Mouse (Mus musculus): ENCODE measurements at regions not wholly inside any gene's neighbourhood (a gene's known extent, or its start where the extent isn't known, plus 50 kb on each side); places are given as distances from the start of the nearest gene placed in this dataset.
A peak's percentile ranks its signal among the peaks of the same experiment; 100 is the strongest.

DNA sequence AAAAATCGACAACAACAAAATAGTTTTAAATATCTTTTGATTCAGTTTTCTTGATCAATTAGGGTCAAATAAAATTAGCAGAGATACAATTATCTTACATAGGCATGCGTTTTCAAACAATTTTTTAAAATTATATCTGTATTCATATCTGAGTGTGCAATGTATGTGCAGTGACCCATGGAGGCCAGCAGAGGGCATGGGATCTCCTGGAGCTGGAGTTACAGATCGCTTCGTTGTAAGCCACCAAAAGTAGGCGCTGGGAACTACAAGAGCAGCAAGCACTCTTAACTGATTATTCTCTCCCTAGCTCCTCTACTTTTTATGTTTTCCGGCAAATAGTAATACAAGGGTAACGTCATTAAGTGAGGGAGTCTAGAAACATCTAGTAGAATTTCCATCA is 97.5 kb upstream of the Ppm1h start:
- no peaks in the 10 kb centered on the region for H3K36me3 ChIP-seq (ENCODE audit: inconsistent target)
- WGBS (ENCODE audit: missing documents): 94% methylated on average over 5 of the region's 7 CpGs
- no peak overlapping the region for H3K27ac ChIP-seq
- H3K79me2 ChIP-seq (ENCODE audit: inconsistent target): no peaks in the 10 kb centered on the region
- no peak overlapping the region for H3K4me3 ChIP-seq (ENCODE audit: inconsistent target)

DNA sequence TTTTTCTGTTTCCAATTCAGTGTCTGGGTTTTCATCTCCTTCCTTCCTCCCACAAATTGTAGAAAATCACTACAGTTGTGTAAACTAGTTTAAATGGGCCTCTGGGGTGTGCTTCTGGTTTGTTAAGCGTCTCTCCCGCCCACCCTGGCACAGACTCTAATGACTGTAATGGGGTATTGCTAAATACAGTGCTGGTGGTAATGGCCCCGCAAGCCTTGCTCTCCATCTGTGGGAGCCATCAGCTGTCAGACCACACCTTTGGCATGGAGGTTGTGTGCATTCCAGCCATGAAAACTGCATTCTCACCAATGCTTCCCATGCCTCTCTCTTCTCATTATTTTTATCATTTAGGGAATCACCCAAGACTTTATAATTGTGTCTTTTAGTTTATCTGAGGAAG is 91.0 kb upstream of the Ppm1h start:
- WGBS (ENCODE audit: missing documents): 78% methylated on average over 3 of the region's 3 CpGs
- no peak overlapping the region for H3K4me3 ChIP-seq (ENCODE audit: inconsistent target)
- no peaks in the 10 kb centered on the region for H3K79me2 ChIP-seq (ENCODE audit: inconsistent target)
- no peak overlapping the region for H3K27ac ChIP-seq
- no peaks in the 10 kb centered on the region for H3K36me3 ChIP-seq (ENCODE audit: inconsistent target)

DNA sequence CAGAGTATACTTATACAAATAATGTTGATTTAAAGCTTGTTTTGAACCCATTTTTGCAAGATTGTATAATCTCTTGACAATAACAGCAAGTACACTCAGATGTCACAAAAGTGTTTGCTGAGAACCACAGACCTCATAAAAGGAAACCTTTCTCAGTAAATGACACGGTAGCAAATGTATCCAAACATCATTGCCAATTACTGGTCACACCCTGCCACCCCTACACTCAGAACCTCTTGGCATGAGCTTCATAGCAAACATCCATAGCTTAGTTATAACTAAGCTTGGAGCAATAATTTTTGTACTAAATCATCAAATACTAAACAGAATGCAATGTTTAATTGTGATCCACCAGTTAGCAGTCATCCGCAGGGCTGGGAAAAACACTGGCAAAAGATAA is 79.1 kb upstream of the Ppm1h start:
- Histone ChIP-seq H3K27ac (no peak overlapping the region), H3K79me2 (ENCODE audit: inconsistent target) (no peaks in the 10 kb centered on the region), H3K4me3 (ENCODE audit: inconsistent target) (no peak overlapping the region), H3K36me3 (ENCODE audit: inconsistent target) (no peaks in the 10 kb centered on the region)
- WGBS (ENCODE audit: missing documents): 94% methylated on average over 2 of the region's 2 CpGs

DNA sequence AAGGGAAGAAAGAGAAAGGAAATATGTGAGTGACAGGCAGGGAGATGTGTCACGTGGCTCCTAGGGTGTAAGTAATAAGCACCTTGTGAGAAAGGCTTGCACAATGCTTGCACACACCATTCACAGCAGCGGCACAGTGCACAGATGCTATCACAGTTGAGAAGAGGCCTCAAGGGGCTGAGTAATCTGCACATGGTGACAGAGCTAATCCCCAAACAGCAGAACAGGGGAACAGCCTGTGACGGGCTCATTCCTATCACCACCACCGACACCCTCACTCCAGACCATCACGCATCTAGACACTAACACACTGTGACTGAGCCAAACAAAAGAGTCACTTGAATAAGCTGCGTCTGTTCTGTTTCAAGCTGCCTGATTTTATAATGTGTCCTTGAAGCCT is 76.2 kb upstream of the Ppm1h start:
- WGBS (ENCODE audit: missing documents): 79% methylated on average over 5 of the region's 6 CpGs
- no peaks in the 10 kb centered on the region for H3K79me2 ChIP-seq (ENCODE audit: inconsistent target)
- no peaks in the 10 kb centered on the region for H3K36me3 ChIP-seq (ENCODE audit: inconsistent target)
- no peak overlapping the region for H3K4me3 ChIP-seq (ENCODE audit: inconsistent target)
- H3K27ac ChIP-seq: no peak overlapping the region

DNA sequence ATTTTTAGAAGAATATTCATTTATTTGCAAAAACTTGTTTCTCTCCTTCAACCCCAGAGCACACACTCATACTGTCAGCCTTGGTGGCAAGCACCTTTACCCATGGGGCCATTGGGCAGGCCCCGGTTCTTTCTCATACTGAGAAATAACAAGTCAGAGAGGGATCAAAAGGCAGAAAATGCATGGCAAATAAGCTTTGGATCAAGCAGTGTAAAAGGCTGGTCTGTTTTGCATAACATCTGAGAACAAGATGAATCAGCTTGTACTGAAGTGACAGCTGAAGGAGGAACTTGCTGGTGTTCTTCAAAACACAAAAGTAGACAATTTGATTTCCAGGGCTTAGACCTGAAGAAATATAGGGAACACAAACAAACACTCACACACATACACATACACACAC is 74.6 kb upstream of the Ppm1h start:
- Histone ChIP-seq H3K4me3 (ENCODE audit: inconsistent target) (no peak overlapping the region), H3K36me3 (ENCODE audit: inconsistent target) (no peaks in the 10 kb centered on the region), H3K79me2 (ENCODE audit: inconsistent target) (no peaks in the 10 kb centered on the region), H3K27ac (no peak overlapping the region)
- WGBS (ENCODE audit: missing documents): 79% methylated on average over 1 of the region's 1 CpGs

DNA sequence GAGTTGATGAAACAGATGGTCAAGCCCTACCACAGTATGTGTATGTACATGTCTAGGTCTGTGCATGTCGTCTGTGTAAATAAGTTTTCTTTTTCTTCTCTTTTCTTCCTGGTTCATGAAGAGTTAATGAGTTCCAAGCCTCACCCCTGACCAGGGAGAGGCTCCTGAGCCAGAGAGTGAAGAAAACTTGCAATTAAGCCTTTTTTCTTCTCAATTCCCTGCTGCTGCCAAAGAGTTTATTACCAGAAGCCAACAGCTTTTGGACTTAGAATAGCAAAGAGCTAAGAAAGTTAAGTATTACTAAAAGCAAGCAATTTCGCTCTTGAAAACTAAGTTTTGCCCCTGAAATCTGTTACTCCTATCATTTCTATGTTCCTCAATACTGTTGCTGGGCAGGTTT is 65.3 kb upstream of the Ppm1h start:
- Histone ChIP-seq H3K4me3 (ENCODE audit: inconsistent target) (no peak overlapping the region), H3K27ac (no peak overlapping the region), H3K36me3 (ENCODE audit: inconsistent target) (no peaks in the 10 kb centered on the region), H3K79me2 (ENCODE audit: inconsistent target) (no peaks in the 10 kb centered on the region)
- 80% methylated on average over 2 of the region's 2 CpGs for WGBS (ENCODE audit: missing documents)

DNA sequence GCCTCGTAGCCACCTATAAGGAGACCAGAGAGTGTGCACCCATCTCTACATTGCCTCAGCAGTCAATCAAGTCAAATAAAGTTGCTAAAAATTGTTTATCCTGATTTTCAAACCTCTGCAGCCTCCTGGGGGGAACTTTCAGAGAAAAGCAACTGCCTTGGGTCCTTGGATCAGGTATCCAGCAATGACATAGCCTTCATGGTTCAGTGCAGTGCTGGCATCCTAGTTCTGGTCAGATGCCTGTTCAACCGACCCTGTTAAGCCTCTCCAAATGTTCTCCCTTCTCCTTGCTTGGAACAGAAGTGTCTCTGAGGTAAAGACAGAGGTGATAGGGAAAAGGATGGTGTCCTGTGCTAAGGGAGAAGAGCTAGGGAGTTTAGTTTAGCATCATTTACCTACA is 64.7 kb upstream of the Ppm1h start:
- H3K27ac ChIP-seq: no peak overlapping the region
- 85% methylated on average over 2 of the region's 2 CpGs for WGBS (ENCODE audit: missing documents)
- no peaks in the 10 kb centered on the region for H3K79me2 ChIP-seq (ENCODE audit: inconsistent target)
- H3K4me3 ChIP-seq (ENCODE audit: inconsistent target): no peak overlapping the region
- H3K36me3 ChIP-seq (ENCODE audit: inconsistent target): no peaks in the 10 kb centered on the region

DNA sequence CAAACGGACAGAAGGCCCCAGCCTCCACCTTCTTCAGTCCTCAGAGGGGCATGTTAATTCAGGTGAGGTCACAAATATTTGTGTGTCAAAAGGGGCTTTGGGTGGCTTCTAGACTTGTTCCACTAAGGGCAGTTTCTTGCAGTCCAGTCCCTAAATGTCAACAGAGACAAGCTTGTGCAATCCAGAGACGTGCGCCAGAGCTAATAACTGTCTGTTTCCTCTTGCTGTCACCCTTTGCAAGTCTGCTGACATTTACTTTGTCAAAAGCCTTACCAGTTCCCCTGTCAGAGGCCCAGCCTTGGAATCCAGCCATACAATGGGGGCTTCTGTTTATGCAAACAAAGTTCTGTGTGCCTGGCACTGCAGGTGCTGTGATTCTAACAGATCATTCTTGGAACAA is 63.8 kb upstream of the Ppm1h start:
- Histone ChIP-seq H3K27ac (0 out of 2 replicates have a peak overlapping the region, but pooled peaks have one; percentile 24), H3K36me3 (ENCODE audit: inconsistent target) (no peaks in the 10 kb centered on the region), H3K79me2 (ENCODE audit: inconsistent target) (no peaks in the 10 kb centered on the region), H3K4me3 (ENCODE audit: inconsistent target) (no peak overlapping the region)
- 23% methylated on average over 3 of the region's 3 CpGs for WGBS (ENCODE audit: missing documents)

DNA sequence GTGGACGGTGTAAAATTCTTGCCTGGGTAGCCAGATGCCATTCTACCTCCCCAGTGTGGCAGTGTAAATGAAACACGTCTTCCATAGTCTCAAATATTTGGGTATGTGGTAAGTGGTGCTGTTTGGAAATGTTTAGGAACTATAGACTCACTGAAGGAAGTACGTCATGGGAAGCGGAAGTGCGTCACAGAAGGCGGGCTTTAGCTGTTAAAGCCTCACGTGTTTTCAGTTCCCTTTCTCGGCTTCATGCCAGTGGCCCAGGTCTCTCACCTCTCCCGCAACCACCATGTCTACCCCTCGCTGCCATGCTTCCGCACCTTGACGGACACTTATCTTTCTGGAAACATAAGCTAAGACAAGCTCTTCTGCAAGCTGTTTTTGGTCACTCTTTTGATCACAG is 62.9 kb upstream of the Ppm1h start:
- WGBS (ENCODE audit: missing documents): 78% methylated on average over 12 of the region's 12 CpGs
- no peaks in the 10 kb centered on the region for H3K36me3 ChIP-seq (ENCODE audit: inconsistent target)
- H3K79me2 ChIP-seq (ENCODE audit: inconsistent target): no peaks in the 10 kb centered on the region
- H3K4me3 ChIP-seq (ENCODE audit: inconsistent target): no peak overlapping the region
- no peak overlapping the region for H3K27ac ChIP-seq

DNA sequence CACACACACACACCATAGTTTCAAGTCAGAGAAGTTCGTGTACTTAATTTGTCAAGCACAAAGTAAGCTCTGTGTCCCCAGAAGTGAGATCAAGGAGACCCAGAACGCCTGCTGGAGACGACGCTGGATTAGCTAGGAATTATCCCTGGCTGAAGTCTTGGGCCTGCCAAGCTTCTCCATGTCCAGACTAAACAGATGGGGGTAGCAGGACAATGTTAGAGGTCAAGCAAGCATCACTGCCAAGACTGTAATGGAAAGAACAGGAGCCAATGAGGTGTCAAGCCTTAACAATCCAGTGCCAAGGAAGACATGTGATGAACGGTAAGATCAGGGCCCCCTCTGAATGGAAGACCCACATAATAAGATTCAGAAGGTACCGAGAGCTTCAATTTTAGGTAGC is 62.2 kb upstream of the Ppm1h start:
- H3K36me3 ChIP-seq (ENCODE audit: inconsistent target): no peaks in the 10 kb centered on the region
- H3K79me2 ChIP-seq (ENCODE audit: inconsistent target): no peaks in the 10 kb centered on the region
- no peak overlapping the region for H3K27ac ChIP-seq
- 100% methylated on average over 5 of the region's 6 CpGs for WGBS (ENCODE audit: missing documents)
- no peak overlapping the region for H3K4me3 ChIP-seq (ENCODE audit: inconsistent target)

DNA sequence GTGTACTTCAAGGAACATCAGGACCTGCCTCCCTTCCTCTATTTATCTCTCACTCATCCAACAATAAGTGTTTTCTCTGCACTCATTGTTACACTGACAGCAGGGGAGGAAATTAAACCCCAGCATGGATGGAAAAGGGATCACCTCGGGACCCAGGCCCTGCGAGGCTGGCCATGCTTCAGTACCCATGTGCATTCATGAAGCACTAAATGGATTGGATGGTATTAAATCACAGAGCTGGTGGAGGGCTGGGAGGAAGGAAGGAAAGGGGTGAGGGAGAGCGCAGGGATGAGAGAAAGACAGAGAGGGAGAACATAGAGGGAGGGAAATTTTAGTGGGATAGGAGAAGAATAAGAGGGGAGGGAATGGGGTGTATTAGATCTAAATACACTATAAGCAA is 59.7 kb upstream of the Ppm1h start:
- Histone ChIP-seq H3K36me3 (ENCODE audit: inconsistent target) (no peaks in the 10 kb centered on the region), H3K27ac (no peak overlapping the region), H3K79me2 (ENCODE audit: inconsistent target) (no peaks in the 10 kb centered on the region), H3K4me3 (ENCODE audit: inconsistent target) (no peak overlapping the region)
- WGBS (ENCODE audit: missing documents): 100% methylated on average over 1 of the region's 3 CpGs

DNA sequence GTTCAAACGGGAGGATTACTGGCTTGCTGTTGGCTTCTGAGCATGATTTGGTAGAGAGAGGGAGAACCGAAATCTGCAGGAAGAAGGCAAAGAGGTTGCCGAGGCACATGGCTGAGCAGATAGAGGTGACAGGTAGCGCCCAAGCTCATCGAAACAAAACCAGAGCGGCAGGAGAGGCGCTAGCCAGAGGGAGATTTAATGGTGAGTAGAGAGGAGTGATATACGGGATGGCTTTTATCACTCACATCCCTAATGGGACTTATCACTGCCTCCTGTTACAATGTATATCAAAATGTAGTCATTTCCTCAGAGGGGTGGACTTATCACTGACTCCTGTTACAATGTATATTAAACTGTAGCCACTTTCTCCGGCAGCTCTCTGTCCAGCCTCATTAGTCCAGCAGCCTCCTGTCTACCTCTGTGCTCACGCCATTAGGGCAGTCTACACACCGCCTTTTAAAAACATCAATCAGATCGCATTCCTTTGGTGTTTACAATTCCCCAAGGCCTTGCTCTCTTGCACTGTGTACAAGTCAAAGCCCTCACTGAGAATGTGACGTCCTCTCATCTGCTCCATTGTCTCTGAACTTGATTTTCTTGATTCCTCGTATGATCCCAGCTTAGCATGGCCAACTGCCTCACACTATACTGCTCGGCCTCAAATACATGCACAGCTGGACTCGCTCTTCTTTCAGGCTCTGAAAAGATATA is 59.0 kb upstream of the Ppm1h start:
- H3K27ac ChIP-seq: no peak overlapping the region
- no peaks in the 10 kb centered on the region for H3K36me3 ChIP-seq (ENCODE audit: inconsistent target)
- WGBS (ENCODE audit: missing documents): 98% methylated on average over 16 of the region's 16 CpGs
- no peaks in the 10 kb centered on the region for H3K79me2 ChIP-seq (ENCODE audit: inconsistent target)
- H3K4me3 ChIP-seq (ENCODE audit: inconsistent target): no peak overlapping the region

Measured in macrophage (primary cell).